Mouse (Mus musculus) regulatory T cell (primary cell): Measurements from ENCODE around the gene Plcg2.

Experiments used
- in situ Hi-C: fragments of 300-600 bp; cut with MboI, MseI; formaldehyde crosslinking; loops from one replicate; pipeline ENCODE4 v1.15.1; 2025; ENCODE audit warnings: high pct_unique_total_duplicates

Plcg2 gene

DNA sequence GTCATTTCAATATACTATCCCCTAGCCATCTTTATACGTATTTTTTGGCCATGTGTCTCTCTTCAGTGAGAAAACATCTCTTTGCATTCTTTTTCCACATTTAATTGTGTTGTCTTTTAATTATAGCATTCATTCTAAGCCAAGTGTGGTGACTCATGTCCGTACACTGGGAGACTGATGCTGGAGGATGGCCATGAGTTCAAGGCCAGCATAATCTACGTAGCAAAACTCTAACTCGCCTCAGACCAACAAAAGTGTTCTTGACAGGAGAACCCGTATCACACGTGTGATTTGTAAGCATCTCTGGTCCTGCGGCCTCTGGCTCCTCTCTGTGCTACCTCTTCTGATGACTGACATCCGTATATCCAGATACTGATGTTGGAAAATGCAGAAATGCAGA is 13.4 kb upstream of the Plcg2 start:
- in situ Hi-C loops, result no loop called here

- in situ Hi-C loops, result no loop called here
These were observed 12.8 kb upstream of the Plcg2 start for GRCm38 (mm10) chr8:117485316-117485715.

DNA sequence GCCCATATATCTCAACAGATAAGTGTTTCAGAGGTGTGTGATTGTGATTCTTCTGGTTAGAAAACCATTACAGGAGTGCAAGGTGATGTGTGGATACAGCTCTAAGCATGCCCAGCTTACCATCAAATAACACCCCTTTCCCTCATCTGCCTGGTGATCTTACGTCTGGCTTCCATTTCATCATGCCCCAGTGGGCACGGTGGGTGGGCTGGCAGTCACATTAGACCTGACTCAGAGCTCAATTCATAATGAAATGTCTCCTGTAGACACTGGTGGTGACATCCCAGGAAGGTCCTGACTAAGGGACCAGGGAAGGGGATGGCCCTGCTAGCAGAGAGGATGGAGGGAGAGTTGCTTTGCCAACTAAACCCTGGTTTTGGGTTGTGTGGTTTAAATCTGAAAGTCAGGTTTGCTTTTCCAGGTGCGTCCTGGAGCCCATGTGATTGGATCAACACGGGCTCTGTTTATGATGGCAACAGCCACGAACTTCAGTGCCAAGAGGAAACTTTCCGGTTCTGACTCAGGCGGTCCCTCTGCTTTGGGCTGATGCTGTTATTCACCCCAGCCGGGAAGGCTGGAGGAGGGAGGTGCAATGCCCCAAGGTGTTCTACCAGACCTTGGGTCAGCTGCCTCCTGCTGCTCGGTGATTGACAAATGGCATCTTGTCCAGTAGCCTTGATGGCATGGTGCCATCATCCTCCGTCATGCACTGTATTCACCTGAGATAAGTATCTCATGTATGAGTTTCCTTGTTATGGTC is 9.7 kb upstream of the Plcg2 start:
- in situ Hi-C loops, result no loop called here

GRCm38 (mm10) chr8:117493543-117493942 is 4.5 kb upstream of the Plcg2 start:
- in situ Hi-C loops, result no loop called here

DNA sequence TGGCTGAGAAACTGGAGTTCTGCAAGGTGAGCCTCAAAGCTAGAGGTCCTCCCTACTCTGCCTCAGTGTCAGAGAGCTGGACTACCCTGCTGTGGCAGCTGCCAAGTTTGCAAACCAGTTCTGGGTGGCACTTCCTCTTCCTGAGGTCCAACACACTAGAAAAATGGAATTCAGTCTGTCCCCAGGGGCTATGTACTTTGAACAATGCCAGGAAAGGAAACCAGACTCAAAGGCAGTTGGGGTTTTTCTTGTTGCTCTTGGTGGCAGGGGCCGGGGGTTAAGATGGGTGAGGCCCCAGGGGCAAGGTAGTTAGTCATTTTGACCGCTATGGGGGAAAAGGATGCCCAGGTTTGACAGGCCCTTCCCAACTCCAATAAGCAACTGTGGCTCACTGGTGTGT is 3.2 kb upstream of the Plcg2 start:
- in situ Hi-C loops, result no loop called here

DNA sequence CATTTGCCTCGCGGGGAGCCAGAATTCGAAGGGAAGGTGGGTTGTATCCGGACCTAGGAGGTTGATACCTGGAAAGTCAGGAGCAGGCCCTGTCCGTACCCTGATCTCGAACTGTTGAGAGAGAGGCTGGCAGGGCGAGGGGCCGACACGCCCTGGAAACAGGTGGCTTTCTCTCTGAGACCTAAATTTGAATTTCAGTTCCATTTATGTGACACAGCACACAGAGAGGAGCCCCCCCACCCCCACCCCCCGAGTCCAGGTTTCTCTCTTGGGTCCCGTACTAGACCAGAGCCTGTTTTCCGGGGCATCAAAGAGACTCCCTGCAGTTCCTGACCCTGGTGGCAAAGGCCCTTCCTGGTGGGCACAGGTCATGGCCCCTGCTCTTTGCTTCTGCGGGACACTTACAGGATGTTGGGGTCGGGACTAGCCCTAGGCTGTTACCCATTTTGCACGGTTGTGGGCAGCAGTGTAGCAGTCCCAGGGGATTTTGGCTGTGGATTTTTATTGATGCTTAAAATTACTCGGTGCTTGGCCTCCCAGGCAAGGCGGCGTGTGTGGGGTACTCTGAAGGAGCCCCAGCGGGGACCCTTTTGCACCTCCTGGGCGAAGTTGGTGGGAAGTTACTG is 937 bp downstream of the Plcg2 start:
- in situ Hi-C loops, result no loop called here

DNA sequence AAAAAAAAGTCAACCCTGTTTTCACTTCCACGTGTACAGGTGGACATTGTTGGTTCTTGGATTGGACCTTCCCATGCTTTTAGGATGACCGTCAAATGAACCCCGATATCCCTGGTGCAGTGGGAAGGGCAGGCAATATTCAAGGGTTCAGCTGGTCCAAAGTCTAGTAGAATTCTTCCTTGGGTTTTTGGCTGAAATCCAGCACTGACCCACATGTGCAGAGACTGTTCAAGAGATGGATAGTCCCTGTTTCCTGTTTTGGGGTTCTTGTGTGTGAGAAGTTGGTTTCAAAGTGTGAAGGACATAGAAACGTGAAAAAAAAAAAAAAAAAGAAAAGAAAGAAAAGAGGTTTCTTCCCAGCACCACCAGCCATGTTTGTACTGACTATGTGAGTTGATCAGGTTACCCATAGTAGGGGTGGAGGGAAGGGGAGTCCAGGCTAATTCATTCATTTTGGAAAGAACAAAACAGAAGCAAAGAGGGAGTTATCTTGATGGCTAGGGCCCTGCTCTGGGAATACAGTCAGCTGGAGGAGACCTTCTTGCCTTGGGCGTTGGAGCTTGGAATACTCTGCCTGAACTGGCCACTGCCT is 2.2 kb downstream of the Plcg2 start:
- in situ Hi-C loops, result no loop called here

DNA sequence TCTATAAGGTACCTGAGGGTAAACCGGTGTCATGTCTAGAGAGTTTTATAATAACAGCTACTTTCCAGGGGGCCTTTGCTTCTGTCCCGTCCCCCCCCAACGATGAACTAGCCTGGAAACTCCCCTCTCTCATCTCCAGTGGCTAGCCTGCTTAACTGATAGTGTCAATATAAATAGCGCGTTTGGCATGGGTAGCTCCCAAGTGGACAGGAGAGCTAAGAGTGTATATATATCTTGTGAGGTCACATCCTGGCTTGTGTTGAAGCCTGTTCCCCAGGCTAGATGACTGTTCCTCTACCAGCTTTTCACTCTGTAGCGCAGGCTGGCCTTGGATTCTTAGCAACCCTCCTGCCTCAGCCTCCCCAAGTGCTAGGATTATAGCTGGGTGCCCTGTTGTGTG is 3.2 kb downstream of the Plcg2 start:
- in situ Hi-C loops, result no loop called here

- in situ Hi-C loops, result no loop called here
These were observed 5.4 kb downstream of the Plcg2 start for GRCm38 (mm10) chr8:117503405-117504069.

- in situ Hi-C loops, result no loop called here
These were observed 9.6 kb downstream of the Plcg2 start for GRCm38 (mm10) chr8:117507703-117508102.

DNA sequence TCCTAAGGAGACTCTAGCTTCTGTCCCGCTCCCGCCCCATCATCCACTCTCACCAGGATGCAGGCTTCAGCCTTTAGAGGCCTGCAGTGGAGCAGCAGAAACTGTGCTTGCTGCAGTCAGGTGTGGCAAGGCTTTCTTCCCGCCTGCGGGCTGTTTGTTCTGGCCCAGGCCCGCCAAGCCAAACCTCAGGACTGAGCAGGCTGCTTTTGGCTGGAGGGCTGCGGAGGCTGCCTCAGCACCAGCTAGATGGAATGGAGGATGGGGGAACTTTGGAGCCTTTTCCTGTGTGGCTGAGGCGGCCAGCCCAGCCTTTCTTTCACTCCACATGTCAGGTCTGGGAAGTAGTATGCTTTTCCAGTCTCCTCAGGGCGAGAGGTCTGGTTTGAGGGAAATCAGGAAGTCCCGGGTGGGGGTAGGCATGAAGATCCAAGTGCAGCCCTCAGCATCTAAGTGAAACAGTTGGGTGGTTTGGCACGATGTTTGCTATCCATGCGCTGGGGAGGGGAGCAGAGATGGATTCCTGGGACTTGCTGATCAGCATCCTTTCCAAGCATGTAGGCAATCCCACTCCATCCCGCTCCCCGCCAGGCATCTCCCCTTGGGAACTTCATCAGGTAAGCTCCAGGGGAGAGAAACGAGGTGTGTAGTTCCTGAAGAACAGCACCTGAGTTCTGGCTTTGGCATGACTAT is 18.9 kb downstream of the Plcg2 start:
- in situ Hi-C loops, result no loop called here

DNA sequence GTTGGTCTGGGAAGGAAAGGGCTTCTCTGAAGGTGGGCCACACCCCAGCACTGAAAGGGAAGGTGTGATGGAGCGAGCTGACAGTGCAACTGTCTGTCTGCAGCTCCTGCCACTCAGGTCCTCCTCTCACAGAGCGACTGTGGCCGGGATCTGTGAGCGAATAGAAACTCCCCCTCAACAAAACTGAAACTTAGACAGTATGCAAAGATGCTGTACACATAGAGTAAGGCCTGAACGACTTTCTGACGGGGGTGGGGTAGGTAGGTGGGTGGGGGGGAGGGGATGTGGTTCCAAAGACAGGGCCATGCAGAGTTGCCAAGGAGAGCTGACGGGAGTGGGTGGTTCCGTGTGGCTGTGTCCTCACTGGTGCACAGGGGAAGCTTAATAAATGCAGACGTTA is 19.8 kb downstream of the Plcg2 start:
- in situ Hi-C loops, result no loop called here

DNA sequence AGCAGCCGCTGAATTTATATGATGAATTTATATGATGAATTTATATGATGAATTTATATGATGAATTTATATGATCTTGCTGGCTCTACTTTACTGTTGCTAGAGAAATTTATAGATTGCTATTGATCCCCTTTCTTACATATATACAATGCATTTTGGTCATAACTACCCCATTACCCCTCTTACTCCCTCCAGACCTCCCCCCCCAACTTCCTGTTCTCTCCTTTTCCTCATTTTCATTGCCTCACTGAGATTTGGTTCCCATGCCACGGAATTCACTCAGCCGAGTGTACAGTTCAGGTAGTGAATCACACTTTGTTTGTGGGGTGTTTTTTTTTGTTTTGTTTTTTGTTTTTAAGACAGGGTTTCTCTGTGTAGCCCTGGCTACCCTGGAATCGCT is 20.8 kb downstream of the Plcg2 start:
- in situ Hi-C loops, result no loop called here

DNA sequence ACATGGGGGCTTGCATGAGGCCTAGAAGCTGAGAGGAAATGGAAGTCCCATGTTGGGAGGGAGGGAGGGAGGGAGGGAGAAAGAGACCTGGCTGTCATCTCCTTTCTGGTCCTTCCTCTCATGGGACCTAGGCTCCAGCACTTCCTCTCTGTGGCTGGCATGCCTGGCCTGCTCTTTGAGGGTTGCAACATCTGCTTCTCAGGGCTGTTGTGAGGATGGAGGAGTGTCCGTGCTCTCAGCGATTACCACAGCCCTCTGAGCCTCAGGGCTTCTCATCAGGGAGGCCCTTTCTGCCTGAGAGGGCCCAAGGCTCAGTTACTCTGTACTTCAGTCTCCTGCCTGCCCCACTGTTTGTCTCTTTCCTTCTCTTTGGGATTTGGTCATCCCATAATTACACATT is 28.1 kb downstream of the Plcg2 start:
- in situ Hi-C loops, result loop anchor here (10.0 kb wide), 1 partner anchor 989 kb away; no protein-coding TSS in a partner anchor

GRCm38 (mm10) chr8:117527983-117528382 is 29.9 kb downstream of the Plcg2 start:
- in situ Hi-C loops, result loop anchor here (10.0 kb wide), 1 partner anchor 987 kb away; no protein-coding TSS in a partner anchor

GRCm38 (mm10) chr8:117529177-117529576 is 31.1 kb downstream of the Plcg2 start:
- in situ Hi-C loops, result loop anchor here (10.0 kb wide), 1 partner anchor 986 kb away; no protein-coding TSS in a partner anchor

DNA sequence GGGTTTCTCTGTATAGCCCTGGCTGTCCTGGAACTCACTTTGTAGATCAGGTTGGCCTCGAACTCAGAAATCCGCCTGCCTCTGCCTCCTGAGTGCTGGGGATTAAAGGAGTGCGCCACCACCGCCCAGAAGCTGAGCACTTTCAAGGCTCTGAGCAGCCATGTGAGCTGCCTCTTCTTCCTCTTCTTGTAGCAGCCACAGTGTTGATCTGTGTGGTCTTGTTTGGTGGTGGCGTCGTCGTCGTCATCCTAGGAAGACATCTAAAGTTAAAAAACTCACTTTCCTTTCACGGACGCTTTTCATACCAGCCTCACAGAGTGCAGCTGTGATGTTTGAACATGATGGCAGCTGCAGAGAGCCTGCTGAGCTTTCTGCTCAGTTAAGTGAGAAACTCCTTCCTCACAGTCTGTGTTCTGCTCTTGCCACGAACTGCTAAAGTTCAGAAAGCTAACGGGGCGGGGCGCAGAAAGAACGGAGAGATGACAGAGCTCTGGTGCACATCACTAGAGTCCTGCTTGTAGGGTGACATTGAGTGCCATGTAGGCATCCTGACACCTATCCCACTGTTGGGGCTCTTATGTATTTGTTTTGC is 34.4 kb downstream of the Plcg2 start:
- in situ Hi-C loops, result no loop called here

- in situ Hi-C loops, result no loop called here
These were observed 38.8 kb downstream of the Plcg2 start for GRCm38 (mm10) chr8:117536862-117537261.

DNA sequence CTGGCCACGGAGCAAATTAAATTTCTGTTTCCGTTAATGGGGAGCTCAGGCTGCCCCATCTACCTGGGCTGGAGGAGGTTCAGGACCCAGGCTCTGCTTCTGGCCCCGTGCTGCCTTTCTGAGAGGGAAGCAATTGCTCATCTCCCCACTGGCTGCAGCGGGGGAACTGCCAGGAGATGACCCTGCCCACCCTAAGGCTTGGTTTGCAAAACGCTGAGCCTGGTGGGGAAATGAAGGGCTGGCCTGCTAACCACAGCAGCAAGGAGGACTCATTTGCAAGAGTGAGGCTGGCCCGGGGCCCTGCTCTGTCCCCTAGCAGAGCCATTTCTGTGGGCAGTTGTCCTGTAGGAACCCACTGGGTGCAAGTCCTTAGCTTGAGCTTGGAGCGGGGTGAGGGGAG is 39.7 kb downstream of the Plcg2 start:
- in situ Hi-C loops, result no loop called here

GRCm38 (mm10) chr8:117542951-117543350 is 44.9 kb downstream of the Plcg2 start:
- in situ Hi-C loops, result no loop called here

- in situ Hi-C loops, result no loop called here
These were observed 45.7 kb downstream of the Plcg2 start for GRCm38 (mm10) chr8:117543789-117544188.
